Mouse (Mus musculus): ENCODE results near the gene Slc8b1.

GRCm38 (mm10) chr5:120516221-120516984 lies 5.4 kb downstream of the Slc8b1 start:
- TF ChIP-seq EP300 (IDR thresholded peaks at IDR 0.05) (no peak), CTCF (IDR thresholded peaks at IDR 0.05) (no peak)
